Comparison of ENCODE assay signal across 9 mouse cellular contexts in the genomic region with DNA sequence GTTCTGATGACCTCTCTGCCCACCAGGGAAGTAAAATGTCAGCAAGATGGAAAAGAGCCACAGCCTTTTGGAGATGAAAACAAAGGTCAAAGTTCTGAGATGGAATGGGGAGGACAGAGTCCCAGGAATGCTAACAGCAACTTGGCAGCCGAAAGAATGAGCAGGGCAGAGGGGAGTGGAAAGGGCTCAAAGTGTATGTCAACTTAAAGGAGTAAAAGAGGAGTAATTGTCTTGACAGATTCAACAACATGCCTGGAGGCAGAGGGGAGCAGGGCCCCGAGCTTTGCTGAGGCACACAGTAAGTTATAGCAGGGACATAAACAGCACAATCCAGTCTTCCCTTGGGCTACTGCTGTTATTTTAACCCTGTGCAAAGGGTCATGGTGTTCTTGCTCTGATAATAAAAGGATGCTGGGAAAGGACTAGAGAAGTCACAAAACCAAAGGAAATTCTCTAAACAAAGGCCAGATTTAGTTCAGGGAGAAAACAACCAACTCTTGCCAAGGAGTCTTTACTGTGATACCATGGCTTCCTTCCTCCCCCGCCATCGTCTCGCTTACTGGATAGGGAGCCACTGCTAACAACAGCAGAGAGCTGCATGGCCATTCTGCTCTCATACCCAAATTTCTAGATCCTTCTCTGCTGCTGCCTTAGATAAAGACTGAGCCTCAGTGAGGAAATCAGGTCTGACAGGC. TPM values are rescaled to one million over a fixed set of nuclear protein-coding genes. Genes with fewer than 3 reads are reported as not detected.
DNase-seq lines count a peak whose midpoint lies in the region; ATAC-seq lines count a peak whose summit lies in the region.
"Had no signal": no experiment of that assay in that cellular context is flagged by ENCODE, and none has a peak within 500 bp of the region (broad histone marks: within the 10 kb centered on the region; RNA-seq: fewer than 3 reads in every experiment).

No protein-coding gene starts in this region.

- H3K9me3 ChIP-seq in lung, embryonic 16.5 days (ENCODE audit: control insufficient read depth, low read length), result no peaks in the 10 kb centered on the region
- no peaks in the 10 kb centered on the region for H3K9me3 ChIP-seq in embryonic facial prominence, embryonic 11.5 days (replicated peaks; ENCODE audit: control insufficient read depth, low read length)
- H3K9me3 ChIP-seq in forebrain, embryonic 16.5 days (ENCODE audit: control insufficient read depth, low read length), result no peaks in the 10 kb centered on the region

- H3K4me1 ChIP-seq in lung, embryonic 16.5 days (replicated peaks; ENCODE audit: control insufficient read depth, insufficient read depth, low read length), result peaks cover 37% of the 10 kb centered on the region
- no peaks in the 10 kb centered on the region for H3K4me1 ChIP-seq in embryonic facial prominence, embryonic 11.5 days (ENCODE audit: control insufficient read depth, insufficient read depth, low read length)
- no peaks in the 10 kb centered on the region for H3K4me1 ChIP-seq in forebrain, embryonic 16.5 days (replicated peaks; ENCODE audit: control insufficient read depth, insufficient read depth, low read length)

- H3K4me2 ChIP-seq in lung, embryonic 16.5 days (ENCODE audit: low read depth, low read length), result no peak overlapping the region
- no peak overlapping the region for H3K4me2 ChIP-seq in embryonic facial prominence, embryonic 11.5 days (ENCODE audit: low read depth, low read length)
- H3K4me2 ChIP-seq in forebrain, embryonic 16.5 days (ENCODE audit: low read length), result no peak overlapping the region

- 38% methylated on average over 5 of the region's 5 CpGs for WGBS in lung, embryonic 16.5 days
- 13% methylated on average over 5 of the region's 5 CpGs for WGBS in embryonic facial prominence, embryonic 11.5 days
- 73% methylated on average over 5 of the region's 5 CpGs for WGBS in forebrain, embryonic 16.5 days

- no peak for DNase-seq in lung, postnatal 25 days (ENCODE audit: low spot score)
- DNase-seq in embryonic facial prominence, embryonic 11.5 days (ENCODE audit: low spot score), result peak; percentile 51
- peak; percentile 67 for DNase-seq in kidney, adult 18-20 months
- peak; percentile 18 for DNase-seq in ovary, postnatal 14 days (ENCODE audit: low spot score)
- DNase-seq in right cerebral cortex, adult 18-20 months, result no peak
- DNase-seq in adrenal gland, postnatal 10 days, result no peak

- H3K27me3 ChIP-seq in lung, embryonic 16.5 days (ENCODE audit: control insufficient read depth, insufficient read depth, low read depth, low read length), result no peaks in the 10 kb centered on the region
- H3K27me3 ChIP-seq in embryonic facial prominence, embryonic 11.5 days (ENCODE audit: control insufficient read depth, insufficient read depth, low read length), result no peaks in the 10 kb centered on the region
- H3K27me3 ChIP-seq in forebrain, embryonic 16.5 days (replicated peaks; ENCODE audit: control insufficient read depth, insufficient read depth, low read length), result no peaks in the 10 kb centered on the region

- no peaks in the 10 kb centered on the region for H3K36me3 ChIP-seq in lung, embryonic 16.5 days (ENCODE audit: control insufficient read depth, insufficient read depth, low read length)
- no peaks in the 10 kb centered on the region for H3K36me3 ChIP-seq in embryonic facial prominence, embryonic 11.5 days (replicated peaks; ENCODE audit: control insufficient read depth, insufficient read depth, low read depth, low read length)
- H3K36me3 ChIP-seq in forebrain, embryonic 16.5 days (ENCODE audit: control insufficient read depth, insufficient read depth), result no peaks in the 10 kb centered on the region

- no peak overlapping the region for H3K9ac ChIP-seq in lung, embryonic 16.5 days (ENCODE audit: low read length)
- H3K9ac ChIP-seq in embryonic facial prominence, embryonic 11.5 days (replicated peaks; ENCODE audit: low read length), result no peak overlapping the region
- no peak overlapping the region for H3K9ac ChIP-seq in forebrain, embryonic 16.5 days (replicated peaks; ENCODE audit: low read depth, low read length)

- no peak overlapping the region for H3K4me3 ChIP-seq in lung, embryonic 16.5 days (ENCODE audit: low read length)
- H3K4me3 ChIP-seq in embryonic facial prominence, embryonic 11.5 days (ENCODE audit: low read depth, low read length), result no peak overlapping the region
- no peak overlapping the region for H3K4me3 ChIP-seq in forebrain, embryonic 16.5 days (replicated peaks; ENCODE audit: low read length)
- H3K4me3 ChIP-seq: myocyte had no signal

- ATAC-seq in lung, embryonic 16.5 days (ENCODE audit: low read depth), result peak; percentile 32; the same call in 1 of the 2 replicates
- ATAC-seq in embryonic facial prominence, embryonic 11.5 days (replicated peaks; ENCODE audit: insufficient number of reproducible peaks, low FRiP score, low TSS enrichment, low read depth), result 0 out of 2 replicates have a peak, but pooled peaks have one; percentile 52
- no peak for ATAC-seq in forebrain, embryonic 16.5 days

- peak overlapping the region; percentile 61 for H3K27ac ChIP-seq in lung, embryonic 16.5 days (ENCODE audit: low read length)
- H3K27ac ChIP-seq in embryonic facial prominence, embryonic 11.5 days (replicated peaks; ENCODE audit: low read depth, low read length), result no peak overlapping the region; the same call in 1 of the 2 replicates
- H3K27ac ChIP-seq in forebrain, embryonic 16.5 days (ENCODE audit: low read length), result no peak overlapping the region

RNA-seq across cellular contexts. Expression of a gene that starts 56.0 kb away (rescaled TPM):
- polyA plus RNA-seq in lung, embryonic 16.5 days (2015; fragmentation: Nextera tagmentation; extraction: Ambion mirVana), result 3.1 and 4.0 TPM in 2 replicates
- 6.0 and 6.8 TPM in 2 replicates for polyA plus RNA-seq in embryonic facial prominence, embryonic 11.5 days (2014; fragmentation: Nextera tagmentation; extraction: Ambion mirVana)
- polyA plus RNA-seq in forebrain, embryonic 16.5 days (2015; fragmentation: Nextera tagmentation; extraction: Ambion mirVana), result 0.44 TPM in 1 of 2 replicates, not detected in the other
- 1 to 10 TPM; 4.7 to 5.0 TPM for total RNA-seq in adrenal gland, postnatal 10 days (2021)

Comparison
In these comparisons a context has a peak if more than half of its experiments do, and no peak if none do; other contexts are left out.
1. DNase-seq: peak in embryonic facial prominence, embryonic 11.5 days (single experiment), kidney, adult 18-20 months (single experiment) and ovary, postnatal 14 days (single experiment); none in lung, postnatal 25 days (single experiment), right cerebral cortex, adult 18-20 months (single experiment) and adrenal gland, postnatal 10 days (single experiment).